Mouse (Mus musculus): ENCODE data around the gene Rce1. TPM values are rescaled to one million over a fixed set of nuclear protein-coding genes. Genes with fewer than 3 reads are reported as not detected.

Rce1 gene
- total and polyA plus RNA-seq, 3 experiments = 32.9 to 52.1 (median 45.3) TPM

- no peak overlapping the region for H3K4me3 ChIP-seq (replicated peaks in 1 of 3; ENCODE audit: low read depth in 2 of 3, low read length in 2 of 3, poor library complexity in 1 of 3)
- H3K4me2 ChIP-seq (ENCODE audit: insufficient read depth, low read depth, poor library complexity, severe bottlenecking) = no peak overlapping the region
- TF ChIP-seq ELF1 (IDR thresholded peaks at IDR 0.05; ENCODE audit: low read depth, low read length) = no peak
- no peak for TF ChIP-seq RCOR1 (conservative IDR thresholded peaks at IDR 0.05; ENCODE audit: low read depth, low read length)
- TF ChIP-seq ZNF384 (IDR thresholded peaks at IDR 0.05; ENCODE audit: low read depth, low read length) = no peak
- no peak for TF ChIP-seq BHLHE40 (IDR thresholded peaks at IDR 0.05; ENCODE audit: low read depth, low read length)
- no peak for TF ChIP-seq IRF4 (IDR thresholded peaks at IDR 0.05; ENCODE audit: low read depth, low read length)
- no peak for TF ChIP-seq USF2 (conservative IDR thresholded peaks at IDR 0.05; ENCODE audit: low read depth, low read length)
- no peak for TF ChIP-seq E2F4 (IDR thresholded peaks at IDR 0.05; ENCODE audit: insufficient replicate concordance, low read depth, low read length)
- no peak for TF ChIP-seq JUN (IDR thresholded peaks at IDR 0.05; ENCODE audit: insufficient read depth, low read depth, low read length)
- no peak for TF ChIP-seq MAZ (IDR thresholded peaks at IDR 0.05; ENCODE audit: low read depth, low read length)
- TF ChIP-seq USF1 (IDR thresholded peaks at IDR 0.05; ENCODE audit: low read depth, low read length) = no peak
- no peak for TF ChIP-seq ZKSCAN1 (IDR thresholded peaks at IDR 0.05; ENCODE audit: borderline replicate concordance, low read depth, low read length)
- no peak for TF ChIP-seq MEF2A (IDR thresholded peaks at IDR 0.05; ENCODE audit: borderline replicate concordance, low read depth, low read length)
- TF ChIP-seq MYC (IDR thresholded peaks at IDR 0.05; ENCODE audit: low read depth, low read length) = no peak
- no peak for TF ChIP-seq TCF12 (IDR thresholded peaks at IDR 0.05; ENCODE audit: low read depth, low read length)
- TF ChIP-seq HCFC1 (IDR thresholded peaks at IDR 0.05; ENCODE audit: low read depth, low read length) = no peak
- no peak for TF ChIP-seq KAT2A (IDR thresholded peaks at IDR 0.05; ENCODE audit: insufficient replicate concordance, low read length)
- no peak for TF ChIP-seq SMC3 (IDR thresholded peaks at IDR 0.05; ENCODE audit: low read depth, low read length)
- no peak for TF ChIP-seq POLR2AphosphoS2 (IDR thresholded peaks at IDR 0.05; ENCODE audit: low read depth, low read length)
- no peak for TF ChIP-seq CHD2 (IDR thresholded peaks at IDR 0.05; ENCODE audit: low read length)
- dilution Hi-C loops (cut with MboI; ENCODE audit: extremely low pct_ligation_motif_present, extremely low pct_unique_long_range_greater_than_20kb, low sequenced_read_pairs) = no loop called here
- H3K36me3 ChIP-seq (replicated peaks in 1 of 2; ENCODE audit: control insufficient read depth in 1 of 2, insufficient read depth in 1 of 2, low read length in 1 of 2) = no peaks in the 10 kb centered on the region
- no peaks in the 10 kb centered on the region for H3K4me1 ChIP-seq (ENCODE audit: control insufficient read depth in 1 of 2, insufficient read depth in 2 of 2)
- H3K9me3 ChIP-seq (replicated peaks; ENCODE audit: low read length) = no peaks in the 10 kb centered on the region
- no peak for DNase-seq (ENCODE audit: extremely low read depth)
- no peaks in the 10 kb centered on the region for H3K27me3 ChIP-seq (replicated peaks)
- no peak overlapping the region for H3K9ac ChIP-seq (ENCODE audit: insufficient read depth, low read depth)
- in situ Hi-C loops (cut with MboI; ENCODE audit: low pct_ligation_motif_present, low pct_unique_long_range_greater_than_20kb, low sequenced_read_pairs) = no loop called here
- H3K27ac ChIP-seq (ENCODE audit: insufficient read depth, low read depth) = no peak overlapping the region
- H3K79me2 ChIP-seq (replicated peaks; ENCODE audit: control insufficient read depth, extremely low read depth, insufficient read depth, poor library complexity, severe bottlenecking) = no peaks in the 10 kb centered on the region
Observed at GRCm38 (mm10) chr19:4578799-4579198, 46.6 kb downstream of the Rce1 start.

DNA sequence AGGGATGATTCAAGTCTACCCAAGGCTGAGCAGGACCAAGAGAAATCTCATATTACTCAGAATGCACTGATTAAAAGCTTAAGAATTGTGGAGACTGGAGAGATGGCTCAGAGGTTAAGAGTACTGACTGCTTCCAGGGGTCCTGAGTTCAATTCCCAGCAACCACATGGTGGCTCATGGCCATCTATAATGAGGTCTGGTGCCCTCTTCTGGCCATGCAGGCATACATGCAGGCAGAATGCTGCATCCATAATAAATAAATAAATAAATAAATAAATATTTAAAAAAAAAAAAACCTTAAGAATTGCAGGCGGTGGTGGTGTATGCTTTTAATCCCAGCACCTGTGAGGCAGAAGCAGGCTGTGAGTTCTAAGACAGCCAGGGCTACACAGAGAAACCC, 52.2 kb downstream of the Rce1 start:
- Histone ChIP-seq H3K79me2 (replicated peaks; ENCODE audit: control insufficient read depth, extremely low read depth, insufficient read depth, poor library complexity, severe bottlenecking) (no peaks in the 10 kb centered on the region), H3K9ac (ENCODE audit: insufficient read depth, low read depth) (no peak overlapping the region), H3K9me3 (replicated peaks; ENCODE audit: low read length) (no peaks in the 10 kb centered on the region), H3K27me3 (replicated peaks) (no peaks in the 10 kb centered on the region), H3K27ac (ENCODE audit: insufficient read depth, low read depth) (no peak overlapping the region), H3K4me1 (ENCODE audit: control insufficient read depth in 1 of 2, insufficient read depth in 2 of 2) (no peaks in the 10 kb centered on the region), H3K36me3 (replicated peaks in 1 of 2; ENCODE audit: control insufficient read depth in 1 of 2, insufficient read depth in 1 of 2, low read length in 1 of 2) (no peaks in the 10 kb centered on the region), H3K4me2 (ENCODE audit: insufficient read depth, low read depth, poor library complexity, severe bottlenecking) (no peak overlapping the region), H3K4me3 (replicated peaks in 1 of 3; ENCODE audit: low read depth in 2 of 3, low read length in 2 of 3, poor library complexity in 1 of 3) (no peak overlapping the region)
- in situ Hi-C loops (cut with MboI; ENCODE audit: low pct_ligation_motif_present, low pct_unique_long_range_greater_than_20kb, low sequenced_read_pairs) (no loop called here), dilution Hi-C loops (cut with MboI; ENCODE audit: extremely low pct_ligation_motif_present, extremely low pct_unique_long_range_greater_than_20kb, low sequenced_read_pairs) (no loop called here)
- TF ChIP-seq CTCF (conservative IDR thresholded peaks at IDR 0.05 in 1 of 2, IDR thresholded peaks at IDR 0.05 in 1 of 2; ENCODE audit: low read depth in 2 of 2, low read length in 2 of 2) (peak in 1 of 2 experiments; percentile 41; a peak in 2 of 4 replicates), E2F4 (IDR thresholded peaks at IDR 0.05; ENCODE audit: insufficient replicate concordance, low read depth, low read length) (no peak), SMC3 (IDR thresholded peaks at IDR 0.05; ENCODE audit: low read depth, low read length) (peak; percentile 27; the same call in 1 of the 2 replicates)
- peak; percentile 11 for DNase-seq (ENCODE audit: extremely low read depth)

Other genes starting within 250 kb of the Rce1 start
- gene Kdm2a, start 227.4 kb downstream of the Rce1 start, total RNA-seq (2012; rRNA removed) = 17.3 and 21.7 TPM in 2 replicates
- gene Kdm2a, start 227.4 kb downstream of the Rce1 start, total RNA-seq (2014; rRNA removed) = 18.0 and 23.1 TPM in 2 replicates
- gene Kdm2a, start 227.4 kb downstream of the Rce1 start, polyA plus RNA-seq (2012; ENCODE audit: insufficient read length, low read depth) = 43.7 and 51.9 TPM in 2 replicates
- gene Rhod, start 186.2 kb downstream of the Rce1 start, total RNA-seq (2012; rRNA removed) = 14.9 and 19.3 TPM in 2 replicates
- gene Rhod, start 186.2 kb downstream of the Rce1 start, total RNA-seq (2014; rRNA removed) = 16.6 and 20.1 TPM in 2 replicates
- 14.4 and 15.3 TPM in 2 replicates for gene Rhod, start 186.2 kb downstream of the Rce1 start, polyA plus RNA-seq (2012; ENCODE audit: insufficient read length, low read depth)
- 0.04 and 0.17 TPM in 2 replicates for gene Syt12, start 148.2 kb downstream of the Rce1 start, total RNA-seq (2012; rRNA removed)
- not detected in 2 replicates for gene Syt12, start 148.2 kb downstream of the Rce1 start, total RNA-seq (2014; rRNA removed)
- gene Syt12, start 148.2 kb downstream of the Rce1 start, polyA plus RNA-seq (2012; ENCODE audit: insufficient read length, low read depth) = 0.16 and 0.50 TPM in 2 replicates
- not detected in 2 replicates for gene 2010003K11Rik, start 127.1 kb downstream of the Rce1 start, total RNA-seq (2012; rRNA removed)
- gene 2010003K11Rik, start 127.1 kb downstream of the Rce1 start, total RNA-seq (2014; rRNA removed) = not detected in 2 replicates
- not detected in 2 replicates for gene 2010003K11Rik, start 127.1 kb downstream of the Rce1 start, polyA plus RNA-seq (2012; ENCODE audit: insufficient read length, low read depth)
- gene Pcx, start 115.2 kb downstream of the Rce1 start, total RNA-seq (2012; rRNA removed) = 9.2 and 10.7 TPM in 2 replicates
- gene Pcx, start 115.2 kb downstream of the Rce1 start, total RNA-seq (2014; rRNA removed) = 7.3 and 7.7 TPM in 2 replicates
- gene Pcx, start 115.2 kb downstream of the Rce1 start, polyA plus RNA-seq (2012; ENCODE audit: insufficient read length, low read depth) = 13.6 and 14.2 TPM in 2 replicates
- 2.0 and 2.3 TPM in 2 replicates for gene Lrfn4, start 10.0 kb downstream of the Rce1 start, total RNA-seq (2012; rRNA removed)
- 0.59 and 0.75 TPM in 2 replicates for gene Lrfn4, start 10.0 kb downstream of the Rce1 start, total RNA-seq (2014; rRNA removed)
- gene Lrfn4, start 10.0 kb downstream of the Rce1 start, polyA plus RNA-seq (2012; ENCODE audit: insufficient read length, low read depth) = 1.7 and 1.9 TPM in 2 replicates
- 0.38 and 0.67 TPM in 2 replicates for gene Gm960, start 73.0 kb upstream of the Rce1 start, total RNA-seq (2012; rRNA removed)
- not detected in 2 replicates for gene Gm960, start 73.0 kb upstream of the Rce1 start, total RNA-seq (2014; rRNA removed)
- gene Gm960, start 73.0 kb upstream of the Rce1 start, polyA plus RNA-seq (2012; ENCODE audit: insufficient read length, low read depth) = not detected in 2 replicates
- 2.3 and 2.7 TPM in 2 replicates for gene Sptbn2, start 85.5 kb upstream of the Rce1 start, total RNA-seq (2012; rRNA removed)
- 0.08 and 0.15 TPM in 2 replicates for gene Sptbn2, start 85.5 kb upstream of the Rce1 start, total RNA-seq (2014; rRNA removed)
- 0.24 and 0.72 TPM in 2 replicates for gene Sptbn2, start 85.5 kb upstream of the Rce1 start, polyA plus RNA-seq (2012; ENCODE audit: insufficient read length, low read depth)
- 7.0 and 8.4 TPM in 2 replicates for gene Rbm4b, start 130.9 kb upstream of the Rce1 start, total RNA-seq (2012; rRNA removed)
- 11.1 and 11.4 TPM in 2 replicates for gene Rbm4b, start 130.9 kb upstream of the Rce1 start, total RNA-seq (2014; rRNA removed)
- 10.6 and 13.8 TPM in 2 replicates for gene Rbm4b, start 130.9 kb upstream of the Rce1 start, polyA plus RNA-seq (2012; ENCODE audit: insufficient read length, low read depth)
- gene Rbm4, start 168.3 kb upstream of the Rce1 start, total RNA-seq (2012; rRNA removed) = 73.2 and 77.0 TPM in 2 replicates
- gene Rbm4, start 168.3 kb upstream of the Rce1 start, total RNA-seq (2014; rRNA removed) = 63.0 and 68.3 TPM in 2 replicates
- gene Rbm4, start 168.3 kb upstream of the Rce1 start, polyA plus RNA-seq (2012; ENCODE audit: insufficient read length, low read depth) = 47.3 and 55.7 TPM in 2 replicates
- 15.2 and 17.0 TPM in 2 replicates for gene Gm21992, start 186.0 kb upstream of the Rce1 start, total RNA-seq (2012; rRNA removed)
- 3.9 and 5.5 TPM in 2 replicates for gene Gm21992, start 186.0 kb upstream of the Rce1 start, total RNA-seq (2014; rRNA removed)
- 37.5 and 44.3 TPM in 2 replicates for gene Gm21992, start 186.0 kb upstream of the Rce1 start, polyA plus RNA-seq (2012; ENCODE audit: insufficient read length, low read depth)
- gene Rbm14, start 186.0 kb upstream of the Rce1 start, total RNA-seq (2012; rRNA removed) = 39.0 and 47.1 TPM in 2 replicates
- 18.2 and 19.1 TPM in 2 replicates for gene Rbm14, start 186.0 kb upstream of the Rce1 start, total RNA-seq (2014; rRNA removed)
- 51.8 and 59.1 TPM in 2 replicates for gene Rbm14, start 186.0 kb upstream of the Rce1 start, polyA plus RNA-seq (2012; ENCODE audit: insufficient read length, low read depth)
- gene Ccs, start 213.7 kb upstream of the Rce1 start, total RNA-seq (2012; rRNA removed) = 42.1 and 42.6 TPM in 2 replicates
- gene Ccs, start 213.7 kb upstream of the Rce1 start, total RNA-seq (2014; rRNA removed) = 25.6 and 30.7 TPM in 2 replicates
- 32.0 and 39.1 TPM in 2 replicates for gene Ccs, start 213.7 kb upstream of the Rce1 start, polyA plus RNA-seq (2012; ENCODE audit: insufficient read length, low read depth)
- gene Ccdc87, start 213.7 kb upstream of the Rce1 start, total RNA-seq (2012; rRNA removed) = not detected in 2 replicates
- gene Ccdc87, start 213.7 kb upstream of the Rce1 start, total RNA-seq (2014; rRNA removed) = not detected in 2 replicates
- gene Ccdc87, start 213.7 kb upstream of the Rce1 start, polyA plus RNA-seq (2012; ENCODE audit: insufficient read length, low read depth) = not detected in 2 replicates
- not detected in 2 replicates for gene Ctsf, start 229.5 kb upstream of the Rce1 start, total RNA-seq (2012; rRNA removed)
- gene Ctsf, start 229.5 kb upstream of the Rce1 start, total RNA-seq (2014; rRNA removed) = not detected in 2 replicates
- not detected in 2 replicates for gene Ctsf, start 229.5 kb upstream of the Rce1 start, polyA plus RNA-seq (2012; ENCODE audit: insufficient read length, low read depth)